Mouse (Mus musculus): ENCODE data around the gene Rhbdf1.

DNA sequence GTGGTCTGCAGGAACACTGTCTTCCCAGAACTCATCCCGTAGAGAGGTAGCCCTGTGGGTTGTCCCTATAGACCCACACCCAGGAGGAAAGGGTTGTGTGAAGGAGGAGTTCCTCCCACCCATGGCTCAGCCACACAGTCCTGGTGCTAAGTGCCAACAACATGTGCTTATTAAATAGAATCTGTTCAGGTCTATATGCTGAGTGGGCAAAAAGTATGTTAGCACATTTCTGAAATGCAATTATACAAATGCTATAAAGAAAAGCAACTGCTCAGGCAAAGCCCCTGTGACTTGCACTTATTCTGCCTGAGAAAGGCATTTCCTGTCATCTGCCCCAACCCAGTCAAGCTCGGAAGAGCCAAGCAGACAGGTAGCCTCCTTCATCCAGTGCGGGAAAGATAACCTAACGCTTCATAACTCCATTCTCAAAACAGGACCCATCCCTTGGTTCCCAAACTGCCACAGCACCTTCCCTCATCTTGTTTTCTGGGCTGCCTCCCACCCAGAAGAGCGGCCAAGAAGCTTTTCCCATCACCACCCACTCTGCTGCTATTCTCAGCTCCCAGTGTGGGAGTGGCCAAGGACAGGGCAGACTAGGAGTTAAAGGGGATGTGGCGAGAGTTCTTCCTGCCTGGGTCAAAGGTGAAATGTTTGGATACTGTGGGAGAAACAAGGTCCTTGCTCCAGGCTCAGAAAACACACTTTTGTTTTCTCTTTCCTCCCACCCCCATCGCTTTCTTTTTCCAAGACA is 21.3 kb upstream of the Rhbdf1 start:
- TF ChIP-seq CTCF (IDR thresholded peaks at IDR 0.05; ENCODE audit: low read depth), result no peak
- no peak for TF ChIP-seq EP300 (IDR thresholded peaks at IDR 0.05; ENCODE audit: low read depth)

All from heart, postnatal 0 days (tissue).